Mouse (Mus musculus) stomach, embryonic 15.5 days (tissue): ENCODE measurements at regions not wholly inside any gene's neighbourhood (a gene's known extent, or its start where the extent isn't known, plus 50 kb on each side); places are given as distances from the start of the nearest gene placed in this dataset.

Experiments used
- ATAC-seq: fragments of 200-750 bp; cut with Nextera tagmentation; 2 replicates; pipeline ENCODE4 v1.8.0; 2017; ENCODE audit warnings: low read depth, moderate number of reproducible peaks, moderate TSS enrichment; ENCODE audit not compliant: insufficient read depth, low FRiP score
- H3K27ac ChIP-seq: fragments of 300-500 bp; sonication (generic); 2 replicates; pipeline ENCODE4 v1.5.1; 2015; ENCODE audit warnings: mild to moderate bottlenecking, inconsistent platforms
- H3K27me3 ChIP-seq: fragments of 300-500 bp; sonication (generic); replicated peaks from 2 replicates; pipeline ENCODE4 v1.6.1; 2015; ENCODE audit warnings: inconsistent platforms
- H3K36me3 ChIP-seq: fragments of 300-500 bp; sonication (generic); 2 replicates; pipeline ENCODE4 v1.6.1; 2015; ENCODE audit warnings: inconsistent platforms
- H3K4me1 ChIP-seq: fragments of 300-500 bp; sonication (generic); 2 replicates; pipeline ENCODE4 v1.6.1; 2015; ENCODE audit warnings: inconsistent platforms
- H3K4me2 ChIP-seq: fragments of 300-500 bp; sonication (generic); 2 replicates; pipeline ENCODE4 v1.6.1; 2015; ENCODE audit warnings: mild to moderate bottlenecking, inconsistent platforms
- H3K4me3 ChIP-seq: fragments of 300-500 bp; sonication (generic); replicated peaks from 2 replicates; pipeline ENCODE4 v1.5.1; 2015; ENCODE audit warnings: inconsistent platforms
- H3K9ac ChIP-seq: fragments of 300-500 bp; sonication (generic); 2 replicates; pipeline ENCODE4 v1.6.1; 2015; ENCODE audit warnings: inconsistent platforms
- H3K9me3 ChIP-seq: fragments of 300-500 bp; sonication (generic); 2 replicates; pipeline ENCODE4 v1.6.1; 2016; ENCODE audit warnings: inconsistent platforms
- WGBS: fragments of 180-500 bp; shearing (Covaris S2); methylation state at CpG from one replicate; pipeline ENCODE4 v1.1.7; 2015; 5-methylcytosine and 5-hydroxymethylcytosine counted together

DNA sequence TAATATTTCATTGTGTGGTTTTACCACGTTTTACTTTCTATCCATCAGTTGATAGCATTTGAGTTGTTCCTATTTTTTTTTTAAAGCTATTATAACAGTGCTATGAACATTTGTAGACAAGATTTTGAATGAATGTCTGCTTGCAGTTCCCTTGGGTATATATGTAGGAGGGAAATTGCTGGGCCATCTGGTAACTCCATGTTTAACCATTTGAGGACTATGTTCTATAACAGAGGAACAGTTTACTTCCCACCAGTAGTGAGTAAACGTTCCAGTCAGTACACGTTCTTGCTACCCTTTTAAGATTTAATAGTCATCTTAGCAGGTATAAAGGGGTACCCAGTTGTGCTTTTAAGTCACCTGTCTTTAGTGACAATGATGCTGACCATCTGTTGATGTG, 213.2 kb downstream of the Icos start:
- H3K27ac ChIP-seq, result no peak overlapping the region
- no peaks in the 10 kb centered on the region for H3K4me1 ChIP-seq
- H3K27me3 ChIP-seq, result no peaks in the 10 kb centered on the region
- H3K9me3 ChIP-seq, result no peaks in the 10 kb centered on the region
- H3K9ac ChIP-seq, result no peak overlapping the region
- no peak overlapping the region for H3K4me2 ChIP-seq
- no peaks in the 10 kb centered on the region for H3K36me3 ChIP-seq
- no peak for ATAC-seq
- H3K4me3 ChIP-seq, result no peak overlapping the region
- WGBS, result 65% methylated on average over 3 of the region's 3 CpGs

DNA sequence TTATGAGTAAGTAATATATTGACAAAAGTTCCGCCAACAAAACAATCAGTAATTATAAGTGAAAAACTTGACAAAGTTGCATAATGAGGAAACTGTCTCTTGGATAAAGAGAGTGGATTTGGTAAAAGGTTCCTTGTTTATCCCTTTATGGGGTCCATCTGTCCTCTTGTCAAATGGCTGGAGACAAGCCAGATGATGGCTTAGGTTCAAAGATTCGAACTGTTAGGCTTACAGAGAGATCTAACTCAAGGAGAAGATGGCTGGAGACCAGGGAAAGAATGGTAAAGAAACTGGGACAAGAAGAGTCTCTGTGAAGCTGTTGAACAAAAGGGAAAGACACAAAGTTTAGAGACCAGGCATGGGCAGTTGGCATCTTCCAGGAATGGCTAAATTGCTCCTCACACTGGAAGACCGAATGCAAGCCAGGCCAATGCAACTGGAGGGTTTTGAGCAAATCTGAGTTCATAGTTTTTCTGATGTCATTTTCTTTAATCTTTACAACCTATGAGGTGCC, 220.9 kb downstream of the Icos start:
- Histone ChIP-seq H3K36me3 (no peaks in the 10 kb centered on the region), H3K9me3 (no peaks in the 10 kb centered on the region), H3K4me1 (peaks cover 12% of the 10 kb centered on the region), H3K9ac (no peak overlapping the region), H3K27me3 (no peaks in the 10 kb centered on the region), H3K27ac (no peak overlapping the region), H3K4me2 (no peak overlapping the region), H3K4me3 (no peak overlapping the region)
- no peak for ATAC-seq
- 75% methylated on average over 3 of the region's 3 CpGs for WGBS

- WGBS, result 79% methylated on average over 2 of the region's 2 CpGs
- Histone ChIP-seq H3K4me2 (no peak overlapping the region), H3K4me1 (peaks cover 14% of the 10 kb centered on the region), H3K9ac (no peak overlapping the region), H3K4me3 (no peak overlapping the region), H3K36me3 (no peaks in the 10 kb centered on the region), H3K27me3 (no peaks in the 10 kb centered on the region), H3K9me3 (no peaks in the 10 kb centered on the region), H3K27ac (no peak overlapping the region)
- ATAC-seq, result no peak
Observed at GRCm38 (mm10) chr1:61201006-61201405, 223.3 kb downstream of the Icos start.

DNA sequence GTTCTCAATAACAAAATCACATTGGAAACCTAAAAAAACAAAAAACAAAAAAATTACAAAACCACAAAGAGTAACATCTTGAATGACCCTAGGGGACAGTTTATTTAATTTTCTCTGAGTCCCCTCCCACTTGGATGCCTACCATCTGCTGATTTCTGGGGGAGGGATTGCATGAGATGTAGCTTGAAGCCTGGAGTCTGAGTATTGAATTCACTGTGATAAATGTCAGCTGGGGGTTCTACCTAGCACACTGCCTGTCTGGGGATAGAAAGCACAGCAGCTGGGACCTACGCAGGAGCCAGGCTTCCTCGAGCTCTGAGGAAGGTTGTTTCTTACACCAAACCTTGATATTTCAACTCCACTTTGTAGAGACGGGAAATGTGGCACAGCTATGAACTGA, 224.4 kb downstream of the Icos start:
- no peak overlapping the region for H3K27ac ChIP-seq
- ATAC-seq, result no peak
- no peak overlapping the region for H3K9ac ChIP-seq
- no peaks in the 10 kb centered on the region for H3K9me3 ChIP-seq
- H3K4me2 ChIP-seq, result no peak overlapping the region
- H3K36me3 ChIP-seq, result no peaks in the 10 kb centered on the region
- H3K27me3 ChIP-seq, result no peaks in the 10 kb centered on the region
- 50% methylated on average over 3 of the region's 3 CpGs for WGBS
- peaks cover 14% of the 10 kb centered on the region for H3K4me1 ChIP-seq
- H3K4me3 ChIP-seq, result no peak overlapping the region

GRCm38 (mm10) chr1:61203170-61203569, 225.4 kb downstream of the Icos start:
- H3K36me3 ChIP-seq, result no peaks in the 10 kb centered on the region
- H3K9ac ChIP-seq, result no peak overlapping the region
- WGBS, result 16% methylated on average over 15 of the region's 15 CpGs
- ATAC-seq, result peak; percentile 65; the same call in 1 of the 2 replicates
- H3K4me2 ChIP-seq, result peak overlapping the region; percentile 33
- no peaks in the 10 kb centered on the region for H3K27me3 ChIP-seq
- peaks cover 14% of the 10 kb centered on the region for H3K4me1 ChIP-seq
- H3K9me3 ChIP-seq, result no peaks in the 10 kb centered on the region
- no peak overlapping the region for H3K4me3 ChIP-seq
- H3K27ac ChIP-seq, result no peak overlapping the region

- Histone ChIP-seq H3K36me3 (no peaks in the 10 kb centered on the region), H3K9ac (no peak overlapping the region), H3K4me2 (peak overlapping the region; percentile 33; the same call in 1 of the 2 replicates), H3K27ac (no peak overlapping the region), H3K27me3 (no peaks in the 10 kb centered on the region), H3K4me3 (no peak overlapping the region), H3K9me3 (no peaks in the 10 kb centered on the region), H3K4me1 (peaks cover 14% of the 10 kb centered on the region)
- ATAC-seq, result no peak
- WGBS, result 35% methylated on average over 6 of the region's 6 CpGs
Observed at GRCm38 (mm10) chr1:61203612-61204011, 225.9 kb downstream of the Icos start.

DNA sequence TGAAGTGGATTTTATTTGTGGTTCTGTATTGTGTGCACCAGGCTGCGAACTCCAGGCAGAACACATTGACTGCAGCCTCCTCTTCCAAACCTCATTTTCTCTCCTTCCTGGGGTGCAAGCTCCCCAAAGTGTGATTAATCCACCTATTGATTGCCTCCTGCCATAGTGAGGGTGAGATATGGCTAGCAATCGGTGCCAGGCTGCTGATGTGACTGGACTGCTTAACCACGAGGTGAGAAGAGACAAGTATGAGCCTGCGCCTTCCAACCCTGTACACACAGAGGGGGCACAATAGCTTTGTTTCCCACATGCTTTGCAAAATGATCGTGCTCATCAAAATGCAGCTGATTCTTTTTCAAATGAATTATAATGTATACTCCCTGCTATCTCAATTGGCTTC, 227.4 kb downstream of the Icos start:
- ATAC-seq, result no peak
- no peak overlapping the region for H3K27ac ChIP-seq
- H3K4me3 ChIP-seq, result no peak overlapping the region
- H3K9me3 ChIP-seq, result no peaks in the 10 kb centered on the region
- H3K27me3 ChIP-seq, result no peaks in the 10 kb centered on the region
- 71% methylated on average over 5 of the region's 5 CpGs for WGBS
- H3K4me1 ChIP-seq, result peaks cover 14% of the 10 kb centered on the region
- no peaks in the 10 kb centered on the region for H3K36me3 ChIP-seq
- H3K9ac ChIP-seq, result no peak overlapping the region
- H3K4me2 ChIP-seq, result no peak overlapping the region

DNA sequence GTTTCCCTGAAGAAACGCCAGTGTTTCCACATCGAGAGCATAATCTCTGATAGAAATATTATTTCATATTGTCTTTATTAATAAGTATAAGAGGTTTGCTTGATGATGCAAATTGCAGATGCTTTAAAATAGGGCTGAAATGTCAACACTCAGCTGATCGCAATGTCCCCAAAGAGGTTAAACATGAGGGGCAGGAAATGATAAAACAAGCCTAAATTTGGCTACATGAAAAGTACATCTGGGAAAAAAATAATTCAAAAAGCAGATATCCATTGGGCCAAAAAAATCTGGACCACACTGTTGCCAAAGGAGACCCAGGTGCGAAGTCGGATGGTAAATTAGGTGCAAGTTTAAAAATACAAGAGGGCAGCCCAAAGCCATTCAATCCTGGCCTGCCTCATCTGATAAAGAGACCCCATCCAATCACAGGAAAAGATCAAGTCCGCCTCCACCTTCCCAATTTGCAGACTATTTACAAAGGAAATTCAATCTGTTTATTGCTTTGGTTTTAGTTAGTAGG, 229.2 kb downstream of the Icos start:
- Histone ChIP-seq H3K36me3 (no peaks in the 10 kb centered on the region), H3K4me1 (peaks cover 14% of the 10 kb centered on the region), H3K4me3 (no peak overlapping the region), H3K4me2 (no peak overlapping the region), H3K27ac (no peak overlapping the region), H3K9ac (no peak overlapping the region), H3K27me3 (no peaks in the 10 kb centered on the region), H3K9me3 (no peaks in the 10 kb centered on the region)
- no peak for ATAC-seq
- WGBS, result 87% methylated on average over 6 of the region's 6 CpGs

DNA sequence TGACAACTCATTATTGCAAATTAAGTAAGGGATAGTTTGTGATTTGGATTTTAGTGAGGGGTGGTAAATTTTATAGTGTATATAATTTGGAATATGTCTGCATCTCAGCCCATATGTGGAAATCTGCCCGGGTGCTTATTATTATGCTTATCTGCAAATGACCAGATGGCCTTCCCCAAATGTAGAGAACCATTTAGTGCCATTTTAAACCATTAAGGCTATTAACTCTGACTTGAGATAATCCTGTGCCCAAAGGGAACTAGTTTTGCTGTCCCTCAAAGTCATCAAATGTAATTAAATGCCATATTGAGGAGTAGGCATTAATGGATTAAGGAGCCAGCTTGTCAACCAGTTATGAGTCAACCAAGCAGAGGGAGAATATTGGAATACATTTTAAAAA, 230.7 kb downstream of the Icos start:
- H3K4me2 ChIP-seq, result no peak overlapping the region
- no peaks in the 10 kb centered on the region for H3K27me3 ChIP-seq
- no peaks in the 10 kb centered on the region for H3K36me3 ChIP-seq
- no peak overlapping the region for H3K4me3 ChIP-seq
- H3K9ac ChIP-seq, result no peak overlapping the region
- H3K4me1 ChIP-seq, result peaks cover 5% of the 10 kb centered on the region
- 71% methylated on average over 1 of the region's 1 CpGs for WGBS
- ATAC-seq, result no peak
- H3K9me3 ChIP-seq, result no peaks in the 10 kb centered on the region
- H3K27ac ChIP-seq, result no peak overlapping the region

GRCm38 (mm10) chr1:61221131-61221530, 243.4 kb downstream of the Icos start:
- 66% methylated on average over 1 of the region's 1 CpGs for WGBS
- Histone ChIP-seq H3K4me3 (no peak overlapping the region), H3K4me1 (no peaks in the 10 kb centered on the region), H3K4me2 (no peak overlapping the region), H3K9ac (no peak overlapping the region), H3K27ac (no peak overlapping the region), H3K27me3 (no peaks in the 10 kb centered on the region), H3K36me3 (no peaks in the 10 kb centered on the region), H3K9me3 (no peaks in the 10 kb centered on the region)
- ATAC-seq, result no peak

- no peak overlapping the region for H3K27ac ChIP-seq
- no peak overlapping the region for H3K9ac ChIP-seq
- H3K4me3 ChIP-seq, result no peak overlapping the region
- H3K9me3 ChIP-seq, result no peaks in the 10 kb centered on the region
- H3K27me3 ChIP-seq, result no peaks in the 10 kb centered on the region
- 60% methylated on average over 4 of the region's 4 CpGs for WGBS
- no peak overlapping the region for H3K4me2 ChIP-seq
- no peaks in the 10 kb centered on the region for H3K36me3 ChIP-seq
- 0 out of 2 replicates have a peak, but pooled peaks cover 3% of the 10 kb centered on the region for H3K4me1 ChIP-seq
- ATAC-seq, result no peak
Observed at GRCm38 (mm10) chr1:61228942-61229341, 251.2 kb downstream of the Icos start.

GRCm38 (mm10) chr1:61233001-61233400, 255.3 kb downstream of the Icos start:
- no peak overlapping the region for H3K4me2 ChIP-seq
- H3K27ac ChIP-seq, result no peak overlapping the region
- H3K4me3 ChIP-seq, result no peak overlapping the region
- no peaks in the 10 kb centered on the region for H3K27me3 ChIP-seq
- ATAC-seq, result no peak
- H3K4me1 ChIP-seq, result 0 out of 2 replicates have a peak, but pooled peaks cover 5% of the 10 kb centered on the region
- H3K9me3 ChIP-seq, result no peaks in the 10 kb centered on the region
- 74% methylated on average over 1 of the region's 1 CpGs for WGBS
- H3K9ac ChIP-seq, result no peak overlapping the region
- H3K36me3 ChIP-seq, result no peaks in the 10 kb centered on the region
